Mouse (Mus musculus) thymus, adult 2 months (tissue): ENCODE results near the gene Pgm5.

Source experiments
- CTCF ChIP-seq: fragments of 200-500 bp; IDR thresholded peaks from 2 replicates; pipeline ENCODE4 v1.5.1; 2012; ENCODE audit warnings: mild to moderate bottlenecking, control low read depth, low read length, moderate library complexity, borderline replicate concordance; ENCODE audit not compliant: control insufficient read depth, poor library complexity, insufficient read depth; ENCODE audit errors: extremely low read depth
- POLR2A ChIP-seq: fragments of 200-500 bp; IDR thresholded peaks from 2 replicates; pipeline ENCODE4 v1.6.1; 2012; ENCODE audit warnings: mild to moderate bottlenecking, low read length, control low read depth, moderate library complexity; ENCODE audit not compliant: control insufficient read depth, poor library complexity, insufficient read depth; ENCODE audit errors: extremely low read depth

DNA sequence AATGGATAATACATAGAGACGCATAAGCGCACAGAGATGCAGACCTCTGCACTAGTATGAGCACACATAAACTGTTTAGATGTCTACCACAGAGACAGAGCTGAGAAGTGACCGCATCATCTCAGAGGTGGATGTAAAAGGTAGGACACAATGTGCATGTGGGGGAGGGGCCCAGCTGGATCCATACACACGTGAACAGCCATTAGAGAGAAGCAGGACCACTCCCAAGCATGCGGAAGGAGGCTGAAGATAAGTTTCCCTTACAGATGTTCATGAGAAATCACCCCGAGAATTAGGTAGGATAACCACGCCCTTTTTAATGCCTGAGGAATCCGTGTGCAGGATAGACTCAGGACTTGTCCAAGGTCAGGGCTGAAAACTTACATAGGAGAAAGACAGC, 75.8 kb downstream of the Pgm5 start:
- TF ChIP-seq CTCF (no peak), POLR2A (no peak)
